Mouse (Mus musculus) megakaryocyte, embryonic 14.5 days (primary cell): ENCODE data around the gene Cxcl13.

Experiments
- FLI1 ChIP-seq: IDR thresholded peaks from 2 replicates; pipeline ENCODE4 v1.6.1; 2012; ENCODE audit warnings: low read length, inconsistent platforms, mixed read lengths
- GATA1 ChIP-seq: IDR thresholded peaks from 3 replicates; pipeline ENCODE4 v1.6.1; 2012; ENCODE audit warnings: mixed read lengths, low read length, inconsistent platforms, borderline replicate concordance

- TF ChIP-seq GATA1 = no peak
- no peak for TF ChIP-seq FLI1
Measured at GRCm38 (mm10) chr5:95983797-95984486, 27.2 kb downstream of the Cxcl13 start.
